ENCODE assay signal across 8 mouse cellular contexts in the genomic region with DNA sequence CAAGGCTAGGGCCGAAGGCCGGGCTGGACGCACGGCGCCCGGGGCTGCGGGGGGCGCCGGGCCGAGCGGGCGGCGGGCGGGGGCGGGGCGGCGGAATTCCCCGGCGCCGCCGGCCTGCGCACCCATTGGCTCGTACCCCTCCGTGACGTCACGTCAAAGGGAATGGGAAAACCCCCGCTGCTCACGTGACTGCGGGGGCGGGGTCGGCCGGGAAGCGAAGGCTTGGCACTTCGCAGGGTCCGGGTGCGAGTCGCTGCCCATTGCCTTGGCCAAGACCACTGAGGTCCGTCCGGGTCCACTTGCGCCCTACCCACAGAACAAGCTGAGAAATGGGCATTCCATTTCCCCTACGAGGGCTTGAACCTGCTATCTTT. TPM values are rescaled to one million over a fixed set of nuclear protein-coding genes. Genes with fewer than 3 reads are reported as not detected.
DNase-seq lines count a peak whose midpoint lies in the region; ATAC-seq and TF ChIP-seq lines count a peak whose summit lies in the region.

Gene Relb (minus strand): TSS at position 78 of the 374 bp plus-strand sequence.

- no peaks in the 10 kb centered on the region for H3K9me3 ChIP-seq in embryonic facial prominence, embryonic 13.5 days
- no peaks in the 10 kb centered on the region for H3K9me3 ChIP-seq in limb, embryonic 11.5 days (ENCODE audit: control insufficient read depth, low read length)
- H3K9me3 ChIP-seq in midbrain, embryonic 13.5 days, result no peaks in the 10 kb centered on the region

- H3K27ac ChIP-seq in embryonic facial prominence, embryonic 13.5 days, result peak within 1 kb of the TSS; percentile 88
- H3K27ac ChIP-seq in kidney, adult 2 months (ENCODE audit: insufficient read depth, low read depth, low read length), result peak within 1 kb of the TSS; percentile 68
- H3K27ac ChIP-seq in limb, embryonic 11.5 days (replicated peaks; ENCODE audit: low read depth, low read length), result peak within 1 kb of the TSS; percentile 59; the same call in 1 of the 2 replicates
- peak within 1 kb of the TSS; percentile 77 for H3K27ac ChIP-seq in midbrain, embryonic 13.5 days
- H3K27ac ChIP-seq in small intestine, adult 2 months (ENCODE audit: insufficient read depth, low read depth, low read length), result peak within 1 kb of the TSS; percentile 93

- no peak for TF ChIP-seq CTCF in kidney, adult 2 months (conservative IDR thresholded peaks at IDR 0.05; ENCODE audit: insufficient read depth, insufficient read length, low read depth, low read length)
- no peak for TF ChIP-seq CTCF in small intestine, adult 2 months (IDR thresholded peaks at IDR 0.05; ENCODE audit: extremely low read depth, insufficient read length, insufficient replicate concordance, low read depth, low read length)

- no peaks in the 10 kb centered on the region for H3K27me3 ChIP-seq in embryonic facial prominence, embryonic 13.5 days
- no peaks in the 10 kb centered on the region for H3K27me3 ChIP-seq in kidney, adult 2 months (replicated peaks; ENCODE audit: control insufficient read depth, insufficient read depth, low read length)
- H3K27me3 ChIP-seq in limb, embryonic 11.5 days (ENCODE audit: control insufficient read depth, insufficient read depth, low read length), result no peaks in the 10 kb centered on the region
- no peaks in the 10 kb centered on the region for H3K27me3 ChIP-seq in midbrain, embryonic 13.5 days
- H3K27me3 ChIP-seq in small intestine, adult 2 months (ENCODE audit: control insufficient read depth, insufficient read depth, low read length), result no peaks in the 10 kb centered on the region

- peak; percentile 59 for ATAC-seq in embryonic facial prominence, embryonic 13.5 days (ENCODE audit: insufficient number of reproducible peaks, insufficient read depth, low FRiP score, low TSS enrichment, low read depth)
- ATAC-seq in limb, embryonic 11.5 days (ENCODE audit: insufficient number of reproducible peaks, low FRiP score, low TSS enrichment, low read depth), result no peak; the same call in none of the 2 replicates
- ATAC-seq in midbrain, embryonic 13.5 days, result peak; percentile 68

- WGBS in embryonic facial prominence, embryonic 13.5 days, result under 1% methylated on average over 41 of the region's 41 CpGs
- WGBS in kidney, adult 2 months, result under 1% methylated on average over 41 of the region's 41 CpGs
- WGBS in limb, embryonic 11.5 days, result under 1% methylated on average over 27 of the region's 41 CpGs
- WGBS in midbrain, embryonic 13.5 days, result 2% methylated on average over 32 of the region's 41 CpGs
- WGBS in small intestine, adult 2 months, result 1% methylated on average over 41 of the region's 41 CpGs

- DNase-seq in 3T3-L1 (ENCODE audit: low read depth, low spot score), result peak; percentile 72
- DNase-seq in adrenal gland, postnatal 36 days, result peak; percentile 96 to 97
- DNase-seq in heart, adult 18-20 months, result peak; percentile 93 to 94
- peak; percentile 94 for DNase-seq in kidney, adult 2 months
- DNase-seq in limb, embryonic 11.5 days (ENCODE audit: low spot score), result peak; percentile 92

- peak within 1 kb of the TSS; percentile 84 for H3K4me2 ChIP-seq in embryonic facial prominence, embryonic 13.5 days
- H3K4me2 ChIP-seq in limb, embryonic 11.5 days (ENCODE audit: low read depth, severe bottlenecking), result peak within 1 kb of the TSS; percentile 90
- peak within 1 kb of the TSS; percentile 92 for H3K4me2 ChIP-seq in midbrain, embryonic 13.5 days (replicated peaks)

- peaks cover 26% of the 10 kb centered on the region for H3K36me3 ChIP-seq in embryonic facial prominence, embryonic 13.5 days
- no peaks in the 10 kb centered on the region for H3K36me3 ChIP-seq in kidney, adult 2 months (ENCODE audit: control insufficient read depth, insufficient read depth, low read length)
- peaks cover 9% of the 10 kb centered on the region; the same call in 1 of the 2 replicates for H3K36me3 ChIP-seq in limb, embryonic 11.5 days (ENCODE audit: control insufficient read depth, insufficient read depth, low read length)
- peaks cover 27% of the 10 kb centered on the region for H3K36me3 ChIP-seq in midbrain, embryonic 13.5 days
- peaks cover 19% of the 10 kb centered on the region for H3K36me3 ChIP-seq in small intestine, adult 2 months (ENCODE audit: control insufficient read depth, insufficient read depth, low read length)

- peak within 1 kb of the TSS; percentile 79 for H3K4me3 ChIP-seq in embryonic facial prominence, embryonic 13.5 days
- H3K4me3 ChIP-seq in kidney, adult 2 months (ENCODE audit: insufficient read depth, low read depth, low read length), result peak within 1 kb of the TSS; percentile 81
- H3K4me3 ChIP-seq in limb, embryonic 11.5 days (ENCODE audit: low read depth, low read length), result peak within 1 kb of the TSS; percentile 61
- H3K4me3 ChIP-seq in midbrain, embryonic 13.5 days (replicated peaks), result peak within 1 kb of the TSS; percentile 75
- peak within 1 kb of the TSS; percentile 90 for H3K4me3 ChIP-seq in small intestine, adult 2 months (ENCODE audit: low read depth, low read length)

- TF ChIP-seq POLR2A in kidney, adult 2 months (IDR thresholded peaks at IDR 0.05; ENCODE audit: low read depth, low read length), result no peak
- TF ChIP-seq POLR2A in small intestine, adult 2 months (IDR thresholded peaks at IDR 0.05; ENCODE audit: low read depth, low read length), result no peak

- 0 out of 2 replicates have a peak, but pooled peaks cover 4% of the 10 kb centered on the region for H3K4me1 ChIP-seq in embryonic facial prominence, embryonic 13.5 days
- no peaks in the 10 kb centered on the region for H3K4me1 ChIP-seq in kidney, adult 2 months (ENCODE audit: control insufficient read depth, insufficient read depth, low read length)
- H3K4me1 ChIP-seq in limb, embryonic 11.5 days (ENCODE audit: control insufficient read depth, insufficient read depth, low read length), result 0 out of 2 replicates have a peak, but pooled peaks cover 2% of the 10 kb centered on the region
- peaks cover 11% of the 10 kb centered on the region for H3K4me1 ChIP-seq in midbrain, embryonic 13.5 days (replicated peaks)
- peaks cover 13% of the 10 kb centered on the region for H3K4me1 ChIP-seq in small intestine, adult 2 months (ENCODE audit: control insufficient read depth, insufficient read depth, insufficient read length, low read length)

- peak within 1 kb of the TSS; percentile 68 for H3K9ac ChIP-seq in embryonic facial prominence, embryonic 13.5 days
- peak within 1 kb of the TSS; percentile 35 for H3K9ac ChIP-seq in limb, embryonic 11.5 days (ENCODE audit: low read length)
- peak within 1 kb of the TSS; percentile 59 for H3K9ac ChIP-seq in midbrain, embryonic 13.5 days (replicated peaks)

RNA-seq across cellular contexts. Expression of gene Relb, which starts in this region (rescaled TPM):
- 10 to 100 TPM; 33.6 to 34.7 TPM for total RNA-seq in adrenal gland, postnatal 36 days (2021)
- polyA plus RNA-seq in embryonic facial prominence, embryonic 13.5 days (2015; fragmentation: Nextera tagmentation; extraction: Ambion mirVana), result 7.5 and 10.5 TPM in 2 replicates
- total RNA-seq in heart, adult 18-20 months (2021), result 1 to 10 TPM; 9.0 to 9.2 TPM
- 10.4 and 13.3 TPM in 2 replicates for polyA plus RNA-seq in kidney, adult 2 months (2012; rRNA removed)
- 4.7 and 5.3 TPM in 2 replicates for polyA plus RNA-seq in limb, embryonic 11.5 days (2014; fragmentation: Nextera tagmentation; extraction: Ambion mirVana)
- polyA plus RNA-seq in midbrain, embryonic 13.5 days (2015; fragmentation: Nextera tagmentation; extraction: Ambion mirVana), result 3.8 and 4.1 TPM in 2 replicates
- polyA plus RNA-seq in small intestine, adult 2 months (2012; rRNA removed), result 47.2 and 144 TPM in 2 replicates
